Mouse (Mus musculus) limb, embryonic 13.5 days (tissue): ENCODE measurements at regions not wholly inside any gene's neighbourhood (a gene's known extent, or its start where the extent isn't known, plus 50 kb on each side); places are given as distances from the start of the nearest gene placed in this dataset.

Experiments
- ATAC-seq: fragments of 200-750 bp; cut with Nextera tagmentation; 2 replicates; pipeline ENCODE4 v1.8.0; 2017; ENCODE audit warnings: low read depth, moderate number of reproducible peaks, moderate TSS enrichment; ENCODE audit not compliant: low FRiP score
- H3K27ac ChIP-seq: fragments of 300-500 bp; sonication (generic); 2 replicates; pipeline ENCODE4 v1.5.1; 2015; ENCODE audit warnings: inconsistent platforms, mild to moderate bottlenecking, moderate library complexity
- H3K27me3 ChIP-seq: fragments of 300-500 bp; sonication (generic); 2 replicates; pipeline ENCODE4 v1.6.1; 2015; ENCODE audit warnings: mild to moderate bottlenecking, inconsistent platforms
- H3K36me3 ChIP-seq: fragments of 300-500 bp; sonication (generic); 2 replicates; pipeline ENCODE4 v1.6.1; 2015; ENCODE audit warnings: inconsistent platforms, mild to moderate bottlenecking, moderate library complexity
- H3K4me1 ChIP-seq: fragments of 300-500 bp; sonication (generic); 2 replicates; pipeline ENCODE4 v1.6.1; 2015; ENCODE audit warnings: inconsistent platforms
- H3K4me2 ChIP-seq: fragments of 300-500 bp; sonication (generic); replicated peaks from 2 replicates; pipeline ENCODE4 v1.6.1; 2015; ENCODE audit warnings: inconsistent platforms, mild to moderate bottlenecking, moderate library complexity
- H3K4me3 ChIP-seq: fragments of 300-500 bp; sonication (generic); 2 replicates; pipeline ENCODE4 v1.5.1; 2015; ENCODE audit warnings: moderate library complexity, mild to moderate bottlenecking, inconsistent platforms
- H3K9ac ChIP-seq: fragments of 300-500 bp; sonication (generic); 2 replicates; pipeline ENCODE4 v1.6.1; 2015; ENCODE audit warnings: mild to moderate bottlenecking, inconsistent platforms
- H3K9me3 ChIP-seq: fragments of 300-500 bp; sonication (generic); 2 replicates; pipeline ENCODE4 v1.6.1; 2016; ENCODE audit warnings: inconsistent platforms
- WGBS: fragments of 180-500 bp; shearing (Covaris S2); methylation state at CpG from one replicate; pipeline ENCODE4 v1.1.7; 2015; 5-methylcytosine and 5-hydroxymethylcytosine counted together

DNA sequence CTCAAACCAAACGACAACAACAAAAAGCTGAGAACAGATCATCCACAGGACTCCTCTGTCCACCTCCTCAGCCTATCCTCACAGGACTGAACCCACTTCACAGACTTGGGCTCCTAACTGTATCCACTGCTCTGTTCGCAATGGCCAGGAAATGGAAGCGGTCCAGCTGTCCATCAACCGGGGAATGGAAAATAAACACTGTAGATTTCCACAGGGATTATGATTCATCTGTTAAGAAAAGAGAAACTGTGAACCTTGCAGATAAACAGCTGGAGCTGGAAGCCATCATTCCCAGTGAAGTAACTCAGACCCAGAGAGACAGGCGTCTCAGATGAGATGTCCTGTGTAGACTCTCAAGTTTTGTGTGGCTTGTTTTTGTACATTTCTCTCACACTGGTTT lies 340.4 kb upstream of the Trpc7 start:
- no peaks in the 10 kb centered on the region for H3K36me3 ChIP-seq
- 83% methylated on average over 5 of the region's 5 CpGs for WGBS
- ATAC-seq = no peak

GRCm38 (mm10) chr13:57232906-57233305 lies 337.1 kb upstream of the Trpc7 start:
- Histone ChIP-seq H3K9me3 (no peaks in the 10 kb centered on the region), H3K9ac (no peak overlapping the region), H3K4me1 (peaks cover under 1% of the 10 kb centered on the region; the same call in 1 of the 2 replicates), H3K4me3 (no peak overlapping the region), H3K36me3 (no peaks in the 10 kb centered on the region), H3K4me2 (no peak overlapping the region), H3K27me3 (no peaks in the 10 kb centered on the region), H3K27ac (no peak overlapping the region)
- ATAC-seq = no peak
- WGBS = 87% methylated on average over 5 of the region's 5 CpGs

More for the DNA sequence above, 340.4 kb upstream of the Trpc7 start:
- Histone ChIP-seq H3K27ac (no peak overlapping the region), H3K27me3 (no peaks in the 10 kb centered on the region), H3K4me3 (no peak overlapping the region), H3K9ac (no peak overlapping the region), H3K4me1 (peaks cover 3% of the 10 kb centered on the region; the same call in 1 of the 2 replicates), H3K9me3 (no peaks in the 10 kb centered on the region), H3K4me2 (no peak overlapping the region)

DNA sequence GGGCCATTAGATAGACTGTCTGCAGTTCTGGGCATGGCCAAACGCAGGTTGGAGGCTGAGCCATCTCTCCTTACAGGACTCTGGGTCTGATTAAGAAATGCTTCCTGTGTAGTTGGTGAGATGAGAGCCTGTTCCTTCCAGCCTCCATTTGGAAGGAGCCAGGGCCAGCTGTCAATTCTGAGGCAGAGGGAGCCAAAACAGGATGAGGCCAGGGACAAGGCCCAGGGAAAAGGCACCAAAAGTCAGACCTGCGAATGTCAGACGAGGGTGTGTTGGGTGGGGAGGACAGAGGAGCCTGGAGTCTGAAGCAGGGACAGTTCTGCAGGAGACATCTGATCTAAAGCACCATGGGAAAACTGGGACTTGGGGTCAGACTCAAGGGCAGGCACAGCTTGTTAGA lies 335.9 kb upstream of the Trpc7 start:
- no peaks in the 10 kb centered on the region; the same call in 1 of the 2 replicates for H3K4me1 ChIP-seq
- no peak for ATAC-seq
- H3K4me2 ChIP-seq = no peak overlapping the region
- no peak overlapping the region for H3K4me3 ChIP-seq
- H3K36me3 ChIP-seq = no peaks in the 10 kb centered on the region
- no peaks in the 10 kb centered on the region for H3K27me3 ChIP-seq
- H3K9me3 ChIP-seq = no peaks in the 10 kb centered on the region
- no peak overlapping the region for H3K9ac ChIP-seq
- no peak overlapping the region for H3K27ac ChIP-seq
- 52% methylated on average over 3 of the region's 3 CpGs for WGBS

GRCm38 (mm10) chr13:57230253-57230652 lies 334.5 kb upstream of the Trpc7 start:
- H3K4me1 ChIP-seq = no peaks in the 10 kb centered on the region
- H3K4me3 ChIP-seq = no peak overlapping the region
- no peak overlapping the region for H3K4me2 ChIP-seq
- no peaks in the 10 kb centered on the region for H3K27me3 ChIP-seq
- no peak for ATAC-seq
- 61% methylated on average over 4 of the region's 4 CpGs for WGBS
- H3K9ac ChIP-seq = no peak overlapping the region
- H3K9me3 ChIP-seq = no peaks in the 10 kb centered on the region
- H3K27ac ChIP-seq = no peak overlapping the region
- no peaks in the 10 kb centered on the region for H3K36me3 ChIP-seq

- Histone ChIP-seq H3K4me2 (no peak overlapping the region), H3K4me3 (no peak overlapping the region), H3K27ac (no peak overlapping the region), H3K9ac (no peak overlapping the region), H3K36me3 (no peaks in the 10 kb centered on the region), H3K27me3 (no peaks in the 10 kb centered on the region), H3K9me3 (no peaks in the 10 kb centered on the region), H3K4me1 (no peaks in the 10 kb centered on the region)
- no peak for ATAC-seq
- WGBS = 43% methylated on average over 8 of the region's 8 CpGs
These were observed 325.3 kb upstream of the Trpc7 start for GRCm38 (mm10) chr13:57221092-57221491.

DNA sequence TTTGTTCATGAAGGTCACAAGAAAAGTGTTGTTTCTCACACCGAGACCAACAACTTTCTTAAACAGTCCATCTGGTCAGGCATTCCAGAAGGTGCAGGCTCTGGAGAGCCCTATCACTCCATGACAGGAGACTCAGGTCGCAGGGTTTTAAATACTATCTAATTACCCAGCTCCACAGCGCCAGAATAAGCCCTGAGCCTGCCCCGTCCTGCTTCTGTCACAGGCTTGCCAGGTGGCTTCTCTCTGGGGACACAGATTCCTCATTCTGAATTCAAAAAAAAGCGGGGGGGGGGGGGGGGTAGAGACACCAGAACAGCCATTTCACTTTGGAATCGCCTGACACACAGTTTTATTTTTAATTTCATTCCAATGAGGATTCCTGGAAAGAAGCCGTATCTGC lies 320.4 kb upstream of the Trpc7 start:
- Histone ChIP-seq H3K27ac (no peak overlapping the region), H3K4me2 (no peak overlapping the region), H3K4me1 (no peaks in the 10 kb centered on the region), H3K4me3 (no peak overlapping the region), H3K36me3 (no peaks in the 10 kb centered on the region), H3K9ac (no peak overlapping the region), H3K9me3 (no peaks in the 10 kb centered on the region), H3K27me3 (no peaks in the 10 kb centered on the region)
- WGBS = 34% methylated on average over 7 of the region's 7 CpGs
- no peak for ATAC-seq

- 74% methylated on average over 1 of the region's 1 CpGs for WGBS
- H3K4me1 ChIP-seq = no peaks in the 10 kb centered on the region
These were observed 316.5 kb upstream of the Trpc7 start for GRCm38 (mm10) chr13:57212251-57212650.

GRCm38 (mm10) chr13:57191195-57191594 lies 295.4 kb upstream of the Trpc7 start:
- no peak for ATAC-seq
- H3K4me3 ChIP-seq = no peak overlapping the region
- no peaks in the 10 kb centered on the region for H3K9me3 ChIP-seq
- WGBS = 77% methylated on average over 3 of the region's 3 CpGs
- no peak overlapping the region for H3K9ac ChIP-seq
- no peak overlapping the region for H3K4me2 ChIP-seq
- H3K4me1 ChIP-seq = no peaks in the 10 kb centered on the region
- no peaks in the 10 kb centered on the region for H3K36me3 ChIP-seq
- H3K27me3 ChIP-seq = no peaks in the 10 kb centered on the region
- H3K27ac ChIP-seq = no peak overlapping the region

More at GRCm38 (mm10) chr13:57212251-57212650, 316.5 kb upstream of the Trpc7 start:
- Histone ChIP-seq H3K36me3 (no peaks in the 10 kb centered on the region), H3K4me3 (no peak overlapping the region), H3K27ac (no peak overlapping the region), H3K9ac (no peak overlapping the region), H3K9me3 (no peaks in the 10 kb centered on the region), H3K4me2 (no peak overlapping the region), H3K27me3 (no peaks in the 10 kb centered on the region)
- no peak for ATAC-seq

GRCm38 (mm10) chr13:57189246-57189645 lies 293.5 kb upstream of the Trpc7 start:
- Histone ChIP-seq H3K4me3 (no peak overlapping the region), H3K9me3 (no peaks in the 10 kb centered on the region), H3K4me1 (no peaks in the 10 kb centered on the region), H3K27ac (no peak overlapping the region), H3K36me3 (no peaks in the 10 kb centered on the region), H3K27me3 (no peaks in the 10 kb centered on the region), H3K4me2 (no peak overlapping the region), H3K9ac (no peak overlapping the region)
- no peak for ATAC-seq
- 64% methylated on average over 3 of the region's 3 CpGs for WGBS

DNA sequence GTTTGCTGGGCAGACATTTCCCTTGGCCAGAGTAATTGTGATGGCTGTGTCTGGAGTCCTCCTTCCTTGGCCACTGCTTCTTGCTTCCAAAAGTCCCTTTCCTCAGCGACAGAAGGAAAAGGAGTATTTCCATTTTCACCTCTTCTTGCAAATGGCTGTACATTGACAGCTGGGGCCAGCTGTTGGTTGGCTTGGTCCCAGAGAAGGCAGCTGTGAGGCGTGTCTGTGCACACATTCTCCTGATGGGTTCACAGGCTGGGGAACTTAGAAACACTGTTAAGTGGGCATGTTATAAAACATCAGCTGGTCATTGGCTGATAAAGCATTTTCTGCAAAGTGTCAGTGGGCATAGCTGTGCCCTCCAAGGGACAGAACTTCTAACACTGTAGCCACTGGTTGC lies 290.4 kb upstream of the Trpc7 start:
- H3K27ac ChIP-seq = no peak overlapping the region
- H3K9ac ChIP-seq = no peak overlapping the region
- no peaks in the 10 kb centered on the region for H3K27me3 ChIP-seq
- no peaks in the 10 kb centered on the region for H3K36me3 ChIP-seq
- H3K9me3 ChIP-seq = no peaks in the 10 kb centered on the region
- no peak overlapping the region for H3K4me2 ChIP-seq
- no peak for ATAC-seq
- H3K4me3 ChIP-seq = no peak overlapping the region
- 68% methylated on average over 2 of the region's 2 CpGs for WGBS
- no peaks in the 10 kb centered on the region for H3K4me1 ChIP-seq

- Histone ChIP-seq H3K27ac (no peak overlapping the region), H3K36me3 (no peaks in the 10 kb centered on the region), H3K4me3 (no peak overlapping the region), H3K4me1 (no peaks in the 10 kb centered on the region), H3K27me3 (no peaks in the 10 kb centered on the region), H3K9me3 (no peaks in the 10 kb centered on the region), H3K9ac (no peak overlapping the region), H3K4me2 (no peak overlapping the region)
- 77% methylated on average over 3 of the region's 3 CpGs for WGBS
- no peak for ATAC-seq
These were observed 274.4 kb upstream of the Trpc7 start for GRCm38 (mm10) chr13:57170180-57170579.

- Histone ChIP-seq H3K36me3 (no peaks in the 10 kb centered on the region), H3K4me1 (no peaks in the 10 kb centered on the region), H3K4me2 (no peak overlapping the region), H3K27me3 (no peaks in the 10 kb centered on the region), H3K4me3 (no peak overlapping the region), H3K9me3 (no peaks in the 10 kb centered on the region), H3K9ac (no peak overlapping the region), H3K27ac (no peak overlapping the region)
- WGBS = 88% methylated on average over 2 of the region's 2 CpGs
- ATAC-seq = no peak
These were observed 273.8 kb upstream of the Trpc7 start for GRCm38 (mm10) chr13:57169621-57170020.

DNA sequence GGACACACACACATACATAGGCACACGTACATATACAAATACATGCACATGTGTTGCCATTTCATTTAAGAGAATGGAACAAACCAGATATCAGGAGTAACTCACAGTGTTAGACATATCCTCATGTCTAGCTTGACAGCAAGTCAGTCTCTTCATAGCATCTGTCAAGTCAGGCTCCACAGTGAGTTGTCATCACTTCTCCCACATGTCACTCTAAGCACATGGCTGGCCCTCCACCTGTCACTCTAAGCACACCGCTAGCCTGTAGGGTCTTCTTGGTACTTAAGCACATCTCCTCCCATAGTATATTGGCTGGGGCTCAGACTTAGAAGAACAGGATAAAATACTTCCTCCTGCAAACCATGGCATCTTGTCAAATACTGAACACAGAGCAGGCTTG lies 269.6 kb upstream of the Trpc7 start:
- no peak overlapping the region for H3K4me2 ChIP-seq

More for the DNA sequence above, 269.6 kb upstream of the Trpc7 start:
- Histone ChIP-seq H3K36me3 (no peaks in the 10 kb centered on the region), H3K9me3 (no peaks in the 10 kb centered on the region), H3K27me3 (no peaks in the 10 kb centered on the region), H3K4me1 (no peaks in the 10 kb centered on the region), H3K27ac (no peak overlapping the region), H3K9ac (no peak overlapping the region), H3K4me3 (no peak overlapping the region)
- 92% methylated on average over 2 of the region's 2 CpGs for WGBS
- no peak for ATAC-seq
